Mouse (Mus musculus) splenic B cell, adult 2 months (primary cell): ENCODE data around the gene Vps36.

ENCODE experiments used
- DNase-seq: peaks from one replicate; pipeline ENCODE4 v3.0.0-alpha.2; 2011; ENCODE audit warnings: low read depth, low spot score
- H3K27me3 ChIP-seq: 2 replicates; pipeline ENCODE4 v1.6.1; 2012; ENCODE audit warnings: mild to moderate bottlenecking, low read length, moderate library complexity, mixed read lengths; ENCODE audit not compliant: control insufficient read depth, poor library complexity, insufficient read depth, severe bottlenecking
- H3K36me3 ChIP-seq: 2 replicates; pipeline ENCODE4 v1.6.1; 2012; ENCODE audit warnings: mild to moderate bottlenecking, low read length, moderate library complexity, mixed read lengths; ENCODE audit not compliant: control insufficient read depth, poor library complexity, insufficient read depth, severe bottlenecking

The Vps36 gene

DNA sequence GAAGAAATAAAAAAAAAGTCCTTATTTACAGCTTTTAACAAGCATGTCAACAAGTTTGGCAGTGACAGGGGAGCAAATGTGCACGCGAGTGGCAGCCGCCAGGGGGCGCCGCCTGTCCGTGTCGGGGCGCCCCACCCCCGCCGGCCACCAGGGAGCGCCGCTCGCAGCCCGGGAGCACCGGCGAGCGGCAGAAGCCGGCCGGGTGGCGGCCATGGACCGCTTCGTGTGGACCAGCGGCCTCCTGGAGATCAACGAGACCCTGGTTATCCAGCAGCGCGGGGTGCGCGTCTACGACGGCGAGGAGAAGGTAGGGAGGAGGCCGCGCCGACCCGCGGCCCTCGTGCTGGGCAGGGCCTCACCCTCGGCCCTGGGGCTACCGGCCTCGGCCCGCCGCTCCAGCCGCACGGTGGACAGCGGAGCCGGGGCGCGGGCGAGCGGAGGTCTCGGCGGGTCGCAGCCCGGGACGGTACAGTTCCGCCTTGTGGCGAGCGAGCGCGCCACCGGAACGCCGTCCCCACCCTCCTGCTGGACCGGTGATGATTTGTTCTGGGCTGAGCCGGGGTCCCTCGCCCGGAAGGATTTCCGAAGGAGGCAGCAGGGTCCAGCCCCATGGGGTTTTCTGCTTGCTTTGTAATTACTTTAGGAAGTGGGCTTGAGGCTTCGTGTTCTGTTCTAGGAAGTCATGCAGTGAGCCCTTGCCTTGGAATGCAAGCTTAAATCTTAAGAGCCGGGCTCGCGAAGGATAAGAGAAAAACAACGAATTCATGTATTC, at the start of gene Vps36:
Vps36 (plus strand) TSS at position 150 of the 772 bp plus-strand sequence.
- Histone ChIP-seq H3K27me3 (no peaks in the 10 kb centered on the region), H3K36me3 (no peaks in the 10 kb centered on the region)
- DNase-seq, result peak; percentile 90

DNA sequence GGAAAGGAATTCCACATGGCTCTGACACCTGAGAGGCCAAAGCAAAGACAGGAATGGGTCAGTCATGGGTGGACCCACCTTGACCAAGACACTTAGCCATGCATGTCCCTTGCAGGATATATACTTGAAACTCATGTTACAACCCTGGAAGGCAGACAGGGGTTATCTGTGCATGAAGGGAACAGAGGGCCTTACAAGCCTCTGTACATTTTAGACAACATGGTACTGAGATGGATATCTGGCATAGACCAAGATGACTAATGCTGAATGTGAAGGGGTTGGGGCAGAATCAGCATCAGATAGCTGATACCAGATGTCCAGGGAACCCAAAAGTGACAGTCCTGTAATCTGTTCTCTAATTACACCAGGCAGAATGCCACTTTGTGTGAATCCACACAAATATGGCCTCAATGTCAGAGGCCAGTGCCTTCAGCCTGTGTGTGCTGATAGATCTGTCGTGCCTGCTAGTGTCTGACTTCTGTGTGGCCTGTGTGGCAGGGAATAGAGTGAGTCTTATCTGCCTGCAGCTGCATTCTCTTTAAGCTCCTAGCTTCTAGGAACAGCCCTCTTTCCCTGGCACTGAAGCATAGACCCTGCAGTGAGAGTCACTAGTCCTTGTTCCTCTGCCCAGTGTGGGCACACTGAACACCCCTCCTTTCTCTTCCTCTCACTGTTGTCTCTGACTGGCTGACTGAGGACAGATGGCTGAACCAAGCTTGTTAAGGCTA, 48.7 kb upstream of the Vps36 start:
- no peak for DNase-seq
- Histone ChIP-seq H3K27me3 (no peaks in the 10 kb centered on the region), H3K36me3 (0 out of 2 replicates have a peak, but pooled peaks cover 5% of the 10 kb centered on the region)

DNA sequence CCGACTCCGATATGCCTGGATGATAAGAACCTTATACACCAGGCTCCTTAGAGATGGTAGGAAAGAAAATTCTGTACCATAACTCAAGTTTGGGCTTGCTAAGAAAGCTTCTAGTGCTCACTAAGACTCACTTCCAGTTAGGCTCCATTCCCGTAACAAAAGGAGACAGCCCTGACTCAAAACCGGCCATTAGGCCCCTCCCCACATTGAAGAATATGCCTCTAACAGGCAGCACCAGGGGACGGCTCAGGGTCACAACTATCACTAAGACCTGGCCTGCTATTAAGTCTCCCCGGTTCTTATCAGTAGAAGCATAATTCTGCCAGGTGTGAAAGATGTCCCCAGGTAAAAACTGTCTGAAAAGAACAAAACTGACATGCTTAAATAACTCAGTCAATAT, 46.8 kb upstream of the Vps36 start:
- H3K27me3 ChIP-seq, result no peaks in the 10 kb centered on the region
- H3K36me3 ChIP-seq, result 0 out of 2 replicates have a peak, but pooled peaks cover 5% of the 10 kb centered on the region
- DNase-seq, result no peak

DNA sequence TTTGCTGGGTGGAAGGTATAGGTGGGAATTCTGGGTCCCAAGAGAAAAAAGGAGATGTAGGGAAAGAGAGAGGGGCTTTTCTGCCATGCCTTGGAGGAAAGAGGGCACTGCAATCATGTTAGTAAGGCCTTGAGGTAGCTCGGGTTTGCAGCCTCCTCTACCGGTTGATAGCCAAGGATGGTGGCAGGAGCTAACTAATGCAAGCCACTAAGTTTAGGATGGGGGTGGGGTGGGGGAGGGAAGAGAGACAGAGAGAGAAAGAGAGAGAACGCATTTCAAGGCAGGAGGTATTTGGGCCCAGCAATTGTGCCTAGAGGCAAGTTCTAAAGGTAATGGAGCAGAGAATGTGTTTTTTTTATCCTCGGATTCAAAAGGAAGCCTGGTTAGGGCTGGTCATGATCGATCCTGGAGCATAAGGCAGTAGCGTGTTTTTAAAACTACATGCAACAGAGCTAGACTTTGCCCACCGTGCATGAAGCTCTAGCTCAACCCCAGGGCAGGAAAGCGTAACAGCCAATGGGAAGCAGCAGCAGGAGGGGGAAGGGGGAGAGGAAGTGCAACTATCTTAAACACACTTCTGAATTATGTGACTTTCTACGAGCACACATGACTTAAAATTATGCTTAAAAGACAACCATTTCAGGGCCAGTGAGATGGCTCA, 44.8 kb upstream of the Vps36 start:
- DNase-seq, result no peak
- H3K36me3 ChIP-seq, result 0 out of 2 replicates have a peak, but pooled peaks cover 5% of the 10 kb centered on the region
- no peaks in the 10 kb centered on the region for H3K27me3 ChIP-seq

DNA sequence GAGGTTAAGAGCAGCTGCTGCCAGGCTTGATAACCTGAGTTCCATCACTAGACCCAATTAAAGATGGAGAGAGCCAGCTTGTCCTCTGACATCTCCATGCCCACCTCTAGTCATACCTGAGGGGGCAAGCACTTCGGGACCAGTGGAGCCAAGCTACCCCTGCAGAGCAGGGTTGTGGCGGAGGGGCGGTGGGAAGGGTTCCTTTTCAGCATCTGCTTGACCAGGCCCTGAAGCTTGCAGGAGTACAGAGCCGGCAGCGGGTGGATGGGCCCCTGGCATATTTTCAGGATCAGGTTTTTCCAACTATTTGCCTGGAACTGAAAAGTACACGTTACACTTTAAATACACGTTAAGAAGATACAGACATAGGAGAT, 44.3 kb upstream of the Vps36 start:
- DNase-seq, result no peak
- Histone ChIP-seq H3K27me3 (no peaks in the 10 kb centered on the region), H3K36me3 (0 out of 2 replicates have a peak, but pooled peaks cover 5% of the 10 kb centered on the region)

DNA sequence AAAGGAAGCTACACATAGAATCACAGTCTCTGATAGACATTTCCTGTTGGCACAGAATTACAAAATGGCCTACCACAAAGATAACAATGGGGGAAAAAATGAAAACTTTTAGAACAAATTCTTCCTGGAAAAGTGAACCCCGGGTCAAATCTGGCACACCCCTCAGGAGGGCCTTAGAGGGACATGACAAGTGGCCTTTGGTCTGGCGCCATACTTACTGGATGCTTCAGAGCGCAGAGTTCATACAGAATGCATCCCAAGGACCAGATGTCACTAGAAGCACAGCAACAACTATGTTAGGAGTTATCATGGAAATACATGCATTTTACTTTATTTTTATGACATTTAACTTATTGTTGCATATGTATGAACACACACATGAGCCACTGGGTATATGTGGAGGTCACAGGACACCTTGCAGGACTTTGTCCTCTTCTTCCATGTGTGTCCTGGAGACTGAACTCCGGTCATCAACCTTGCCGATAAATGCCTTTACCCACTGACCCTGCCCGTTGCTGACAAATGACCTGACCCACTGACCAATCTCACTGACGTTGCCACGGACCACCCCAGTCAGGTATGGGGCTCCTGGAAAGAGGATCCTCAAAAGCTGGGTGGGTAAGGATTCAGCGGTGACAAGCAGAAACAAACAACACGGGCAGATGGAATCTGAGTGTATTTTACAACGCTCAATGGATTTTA, 42.8 kb upstream of the Vps36 start:
- no peaks in the 10 kb centered on the region for H3K27me3 ChIP-seq
- no peak for DNase-seq
- 0 out of 2 replicates have a peak, but pooled peaks cover 3% of the 10 kb centered on the region for H3K36me3 ChIP-seq

DNA sequence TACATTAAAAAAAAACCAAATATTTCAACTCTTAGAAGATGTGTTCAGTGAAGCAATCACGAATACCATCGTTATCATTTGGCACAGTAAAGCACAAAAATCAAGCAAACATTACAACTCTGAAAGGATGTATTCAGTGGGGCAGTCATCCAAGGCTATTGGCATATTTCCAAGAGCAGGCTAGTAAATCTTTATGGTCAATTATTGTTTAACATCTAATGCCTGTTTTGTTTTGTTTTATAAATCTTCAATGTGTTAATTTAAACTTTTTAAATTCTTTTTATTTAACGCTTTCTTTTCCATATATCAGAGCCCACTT, 42.3 kb upstream of the Vps36 start:
- DNase-seq, result no peak

DNA sequence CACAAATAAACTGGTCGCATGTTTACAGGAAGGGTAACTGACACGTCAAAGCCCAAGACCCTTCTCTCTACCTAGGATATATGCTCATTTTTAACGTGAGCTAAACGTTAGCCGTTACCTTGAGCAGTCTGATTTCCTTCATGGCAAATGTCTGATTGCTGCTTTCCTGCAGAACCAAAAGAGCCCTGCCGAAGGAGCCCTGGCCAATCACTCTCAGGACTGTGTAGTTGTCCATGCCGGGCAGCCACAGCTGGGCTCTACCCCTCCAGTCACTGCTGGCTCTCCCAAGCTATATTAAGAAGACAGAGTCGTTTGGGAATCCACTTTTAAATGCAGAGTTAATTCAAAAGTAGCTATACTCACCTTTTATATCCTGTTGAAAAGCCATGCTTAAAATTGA, 30.4 kb upstream of the Vps36 start:
- Histone ChIP-seq H3K27me3 (no peaks in the 10 kb centered on the region), H3K36me3 (peaks cover 2% of the 10 kb centered on the region; the same call in 1 of the 2 replicates)
- no peak for DNase-seq

More for the DNA sequence above, 42.3 kb upstream of the Vps36 start:
- Histone ChIP-seq H3K27me3 (no peaks in the 10 kb centered on the region), H3K36me3 (peaks cover 3% of the 10 kb centered on the region; the same call in 1 of the 2 replicates)

DNA sequence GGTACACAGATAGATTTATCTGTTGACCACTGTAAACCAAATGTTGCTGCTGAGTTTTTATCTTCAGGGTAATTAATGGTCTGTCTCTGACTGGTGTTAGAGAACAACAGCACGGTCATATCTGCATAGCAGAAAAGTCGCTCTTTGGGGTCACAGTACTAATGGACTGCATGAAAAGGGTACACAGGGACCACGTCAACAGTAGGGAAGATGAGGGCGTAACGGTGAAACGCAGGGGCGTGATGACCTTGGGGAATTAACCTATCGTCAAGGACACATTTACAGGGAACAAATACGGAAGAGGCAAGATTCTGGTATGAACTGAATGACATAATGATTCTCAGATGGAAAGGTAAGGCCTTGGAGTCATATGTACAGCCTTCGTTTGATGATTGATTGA, 28.2 kb upstream of the Vps36 start:
- DNase-seq, result no peak
- Histone ChIP-seq H3K27me3 (no peaks in the 10 kb centered on the region), H3K36me3 (no peaks in the 10 kb centered on the region)

DNA sequence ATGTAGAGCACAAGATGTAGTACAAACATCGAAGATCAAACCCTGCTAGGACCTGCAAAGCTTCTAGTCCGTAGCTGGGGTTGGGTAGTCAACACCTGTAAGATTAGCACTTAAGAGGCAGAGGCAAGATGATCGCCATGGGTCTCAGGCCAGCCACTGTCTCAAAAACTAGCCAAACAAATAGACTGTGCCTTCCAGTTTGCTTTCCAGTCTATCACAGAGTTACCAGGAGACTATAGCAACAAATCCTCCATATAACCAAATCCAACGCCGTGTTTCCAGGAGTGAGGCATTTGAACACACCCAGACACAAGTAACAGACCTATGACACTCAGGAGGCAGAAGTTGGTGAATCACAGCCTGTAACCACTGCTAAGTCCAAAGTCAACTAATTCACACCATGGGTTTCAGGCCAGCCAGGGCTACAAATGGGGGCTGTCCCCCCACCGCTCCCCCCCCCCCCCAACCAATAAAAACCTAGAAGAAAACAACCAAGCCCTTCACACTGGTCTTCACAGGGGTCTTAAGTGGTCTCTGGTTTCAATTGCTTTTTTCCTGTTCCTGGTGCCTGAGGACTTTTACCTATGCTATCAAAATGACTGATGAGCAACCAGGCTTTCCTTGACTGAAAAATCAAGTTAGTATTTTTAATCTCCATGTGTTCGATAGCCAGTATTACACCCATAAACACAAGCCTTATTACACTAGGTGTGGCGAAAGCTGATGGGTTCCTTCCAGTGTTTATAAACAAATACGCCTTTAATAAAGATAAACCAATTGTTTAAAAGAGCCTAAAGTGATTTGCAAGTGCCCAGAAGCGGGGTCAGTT, 27.1 kb upstream of the Vps36 start:
- DNase-seq, result no peak
- Histone ChIP-seq H3K27me3 (no peaks in the 10 kb centered on the region), H3K36me3 (no peaks in the 10 kb centered on the region)

DNA sequence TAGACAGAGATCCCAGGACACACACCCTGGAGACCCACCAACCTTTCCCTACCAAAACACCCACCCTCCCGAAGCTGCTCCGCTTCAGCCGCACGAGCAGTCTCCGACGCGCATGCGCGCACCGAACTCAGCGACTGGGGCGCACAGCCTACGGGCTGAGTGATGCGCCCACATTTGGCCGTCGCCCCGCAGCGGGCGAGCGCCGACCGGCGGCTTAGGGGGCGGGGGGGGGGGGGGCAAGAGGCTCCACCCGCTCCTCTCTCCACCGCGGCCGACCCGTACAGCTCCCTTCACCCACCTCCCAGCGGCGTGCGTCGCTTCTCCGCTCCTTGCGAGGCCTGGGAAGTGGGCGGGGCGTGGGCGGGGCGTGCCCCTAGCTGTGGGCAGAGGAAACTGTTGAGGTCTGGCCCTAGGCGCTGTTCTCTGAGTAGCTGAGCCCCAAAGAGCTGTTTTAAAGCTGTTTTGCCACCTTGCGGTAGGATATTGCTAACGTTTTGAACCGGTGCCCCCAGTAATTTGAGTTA, 26.5 kb upstream of the Vps36 start, which contains the start of gene Nek3:
Nek3 (minus strand) TSS at position 356 of the 524 bp plus-strand sequence.
- peak; percentile 96 for DNase-seq
- H3K36me3 ChIP-seq, result no peaks in the 10 kb centered on the region
- H3K27me3 ChIP-seq, result no peaks in the 10 kb centered on the region

DNA sequence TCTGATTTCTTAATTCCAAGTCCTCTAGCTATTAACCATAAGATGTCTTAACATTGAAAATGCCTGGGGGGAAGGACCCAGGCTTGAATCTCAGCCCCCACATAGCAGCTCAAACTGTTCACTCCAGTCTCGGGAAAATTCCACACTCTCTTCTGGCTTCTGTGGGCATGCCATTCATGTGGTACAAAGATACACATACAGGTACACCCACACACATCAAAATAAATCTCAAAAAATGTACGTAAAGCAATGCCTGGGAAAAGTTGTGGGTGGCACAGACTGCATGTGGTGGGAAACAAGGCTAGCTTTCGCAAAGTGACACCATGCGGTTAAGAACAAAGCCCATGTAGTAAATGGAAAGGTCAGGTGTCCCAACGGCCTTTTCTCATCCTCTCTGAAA, 23.4 kb upstream of the Vps36 start:
- no peak for DNase-seq
- no peaks in the 10 kb centered on the region for H3K27me3 ChIP-seq
- H3K36me3 ChIP-seq, result no peaks in the 10 kb centered on the region

DNA sequence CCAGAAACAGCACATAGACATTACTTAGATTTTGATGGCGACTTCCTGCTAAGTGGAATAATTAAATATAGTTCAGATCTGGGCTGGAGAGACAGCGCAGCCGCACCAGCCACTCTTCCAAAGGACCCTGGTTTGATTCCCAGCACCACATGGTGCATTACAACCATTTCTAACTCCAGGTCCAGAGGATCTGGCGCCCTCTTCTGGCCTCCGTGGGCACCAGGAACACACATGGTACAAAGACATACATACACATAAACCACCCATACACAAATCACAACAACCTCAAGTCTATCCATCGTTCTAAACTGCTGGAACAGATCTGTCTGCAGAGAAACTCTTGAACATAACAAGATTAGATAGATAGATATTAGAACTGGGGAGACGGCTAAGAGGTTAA, 16.6 kb upstream of the Vps36 start:
- H3K36me3 ChIP-seq, result 0 out of 2 replicates have a peak, but pooled peaks cover 2% of the 10 kb centered on the region
- DNase-seq, result no peak

DNA sequence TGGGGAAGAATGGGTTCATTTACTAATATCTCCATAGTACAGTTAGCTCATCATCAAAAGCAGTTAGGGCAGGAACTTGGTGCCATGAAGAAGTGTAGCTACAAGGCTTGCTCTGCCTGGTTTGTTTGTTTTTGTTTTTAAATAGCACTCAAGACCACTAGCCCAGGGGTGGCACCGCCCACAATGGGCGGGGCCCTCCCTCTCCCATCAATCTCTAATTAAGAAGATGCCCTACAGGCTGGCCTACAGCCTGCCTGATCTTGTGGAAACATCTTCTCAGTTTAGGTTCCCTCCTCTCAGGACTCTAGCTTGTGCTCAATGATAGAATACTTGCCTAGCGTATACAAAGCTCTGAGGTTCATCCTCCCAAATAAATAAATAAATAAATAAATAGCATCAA, 7.7 kb upstream of the Vps36 start:
- H3K27me3 ChIP-seq, result no peaks in the 10 kb centered on the region
- DNase-seq, result peak; percentile 49
- H3K36me3 ChIP-seq, result no peaks in the 10 kb centered on the region

More for the DNA sequence above, 16.6 kb upstream of the Vps36 start:
- no peaks in the 10 kb centered on the region for H3K27me3 ChIP-seq
